Mouse (Mus musculus): ENCODE results near the gene AI182371.

AI182371 gene

DNA sequence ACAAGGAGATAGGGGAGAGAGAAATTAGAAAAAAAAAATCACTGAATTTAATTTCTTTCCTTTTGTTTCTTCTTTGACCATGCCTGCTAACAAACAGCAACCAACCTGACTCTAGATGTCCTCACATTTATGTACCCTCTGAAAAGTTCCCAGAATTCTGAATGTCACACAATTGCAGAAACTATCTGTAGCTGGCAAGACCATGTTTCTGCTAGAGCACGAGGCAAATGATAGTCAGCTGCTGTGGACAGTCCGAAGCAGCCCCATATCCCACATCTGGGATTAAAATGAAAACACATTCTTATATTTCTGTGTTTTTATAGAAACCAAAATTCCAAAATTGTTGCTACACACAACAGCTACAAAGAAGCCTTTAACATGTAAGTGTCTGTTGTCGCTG lies at the start of gene AI182371:
Gene AI182371 (minus strand): TSS at position 101 of the 400 bp plus-strand sequence.
- DNase-seq (ENCODE audit: low read depth, low spot score) = no peak

DNA sequence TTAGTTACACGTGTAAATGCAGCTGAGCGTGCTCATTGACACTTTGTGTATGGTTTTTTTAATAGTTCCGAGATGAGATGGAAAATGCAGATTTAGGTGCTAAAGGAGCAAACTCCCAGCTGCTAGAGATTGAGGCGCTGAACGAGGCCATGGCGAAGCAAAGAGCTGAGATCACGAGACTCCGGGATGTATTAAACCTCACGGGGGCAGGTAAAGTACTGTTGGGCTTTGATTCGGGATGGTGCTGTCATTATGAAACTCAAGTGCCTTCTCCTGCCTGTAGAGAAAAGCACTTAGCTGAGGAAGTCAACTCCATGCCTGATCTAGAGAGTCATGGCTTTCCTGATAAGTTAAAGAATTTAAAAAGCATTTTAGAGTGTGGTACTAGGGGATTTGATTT lies 47.5 kb upstream of the AI182371 start:
- no peak for DNase-seq (ENCODE audit: low read depth, low spot score)

DNA sequence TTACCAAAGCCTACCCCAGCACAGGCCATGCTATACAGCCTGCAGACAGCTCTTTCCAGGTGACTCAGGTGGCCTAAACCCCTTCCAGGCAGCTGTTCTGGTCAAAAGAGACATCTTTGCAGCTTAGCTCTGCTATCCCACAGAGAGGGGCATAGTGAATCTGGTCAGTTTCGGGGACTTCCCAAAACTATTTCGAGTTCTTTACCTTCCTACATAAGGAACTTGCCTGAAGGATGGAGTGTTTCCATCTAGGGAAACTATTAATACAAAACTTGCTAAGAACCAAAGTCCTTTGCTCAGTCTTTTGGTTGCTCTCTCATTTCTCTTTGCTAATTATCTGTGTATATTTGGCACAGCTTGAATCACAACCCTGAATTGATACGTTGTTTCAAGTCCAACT lies 40.3 kb upstream of the AI182371 start:
- DNase-seq (ENCODE audit: low read depth, low spot score) = no peak

DNA sequence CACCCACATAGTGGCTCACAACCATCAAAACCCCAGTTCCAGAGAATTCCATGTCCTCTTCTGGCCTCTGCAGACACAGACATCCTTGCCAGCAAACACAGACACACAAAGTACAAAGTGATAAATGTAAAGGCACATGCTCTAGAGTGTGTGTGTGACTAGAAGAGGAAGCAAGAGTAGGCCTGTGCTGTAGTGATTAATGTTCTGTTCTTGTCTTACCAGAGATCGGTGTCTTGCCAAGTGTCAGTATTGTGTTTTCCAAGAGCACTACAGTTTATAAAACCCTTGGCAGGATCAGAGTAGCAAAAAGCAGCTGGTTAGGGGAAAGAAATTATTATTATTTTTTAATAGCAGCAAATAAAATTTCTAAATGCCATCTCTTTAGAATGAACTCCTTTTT lies 37.2 kb upstream of the AI182371 start:
- no peak for DNase-seq (ENCODE audit: low read depth, low spot score)

DNA sequence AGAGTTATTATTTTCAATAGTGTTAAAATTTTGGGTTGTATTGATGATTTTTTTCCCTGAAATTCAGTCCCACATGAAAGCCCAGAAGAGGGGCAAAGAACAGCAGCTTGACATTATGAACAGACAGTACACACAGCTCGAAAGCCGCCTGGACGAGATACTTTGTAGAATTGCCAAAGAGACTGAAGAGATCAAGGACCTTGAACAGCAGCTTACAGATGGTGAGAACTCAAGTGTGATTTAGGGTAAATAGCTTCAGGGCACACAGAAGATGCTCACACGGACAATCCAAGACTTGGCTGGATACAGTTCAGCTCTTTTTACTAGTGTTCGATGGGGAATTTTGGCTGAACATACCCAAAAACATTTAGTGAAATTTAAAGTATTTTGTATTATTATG lies 32.5 kb upstream of the AI182371 start:
- no peak for DNase-seq (ENCODE audit: low read depth, low spot score)

DNA sequence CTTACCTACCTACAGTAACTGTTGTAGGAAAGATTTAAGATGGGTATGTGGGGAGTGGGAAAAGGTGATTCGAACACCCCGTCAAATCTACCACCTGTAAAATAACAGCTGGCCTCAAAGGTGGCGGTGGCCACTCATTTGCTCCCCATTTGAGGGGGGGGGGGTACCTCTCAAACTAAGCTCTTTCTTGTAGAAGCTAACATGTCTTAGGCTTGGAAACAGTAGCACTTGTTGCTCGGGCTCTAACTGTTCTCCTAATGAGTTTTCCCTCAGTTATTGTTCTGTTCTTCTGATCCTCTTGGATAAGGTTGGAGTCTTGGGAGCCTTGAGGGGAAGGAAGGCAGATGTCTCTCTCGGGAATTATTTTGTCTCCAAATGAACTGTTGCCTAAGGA lies 31.3 kb upstream of the AI182371 start:
- no peak for DNase-seq (ENCODE audit: low read depth, low spot score)

DNA sequence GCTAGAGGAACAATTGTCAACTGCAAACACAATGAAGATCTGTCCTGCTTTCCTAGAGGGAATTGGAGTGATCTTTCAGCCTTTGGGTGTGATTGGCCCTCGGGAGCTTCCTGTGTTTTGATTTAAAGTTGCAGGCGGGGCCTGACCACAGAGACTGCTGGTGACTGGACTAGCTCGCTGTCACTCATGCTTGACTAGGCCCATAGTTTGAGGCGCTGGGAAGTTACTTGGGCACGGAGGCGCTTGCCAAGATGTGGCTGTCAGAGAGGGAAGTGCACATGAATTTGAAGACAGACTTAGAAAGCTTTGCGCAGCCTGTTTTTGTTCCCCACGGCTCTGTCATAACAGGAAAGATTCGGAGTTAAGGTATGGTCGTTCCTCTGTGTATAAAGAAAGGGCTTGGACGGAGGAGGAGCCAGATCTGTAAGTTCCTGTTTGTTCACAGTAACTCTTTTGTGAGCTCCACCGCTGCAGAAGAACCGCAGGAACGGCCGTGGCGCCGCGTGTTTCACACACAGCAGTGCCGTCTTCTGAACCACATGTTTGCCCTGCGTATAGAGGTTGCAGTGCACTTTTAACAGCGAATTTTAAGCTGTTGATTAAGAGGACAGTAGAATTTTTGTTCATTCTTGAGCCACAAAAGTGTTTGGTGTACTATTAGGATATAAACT lies 30.8 kb upstream of the AI182371 start:
- DNase-seq (ENCODE audit: low read depth, low spot score) = peak; percentile 78

DNA sequence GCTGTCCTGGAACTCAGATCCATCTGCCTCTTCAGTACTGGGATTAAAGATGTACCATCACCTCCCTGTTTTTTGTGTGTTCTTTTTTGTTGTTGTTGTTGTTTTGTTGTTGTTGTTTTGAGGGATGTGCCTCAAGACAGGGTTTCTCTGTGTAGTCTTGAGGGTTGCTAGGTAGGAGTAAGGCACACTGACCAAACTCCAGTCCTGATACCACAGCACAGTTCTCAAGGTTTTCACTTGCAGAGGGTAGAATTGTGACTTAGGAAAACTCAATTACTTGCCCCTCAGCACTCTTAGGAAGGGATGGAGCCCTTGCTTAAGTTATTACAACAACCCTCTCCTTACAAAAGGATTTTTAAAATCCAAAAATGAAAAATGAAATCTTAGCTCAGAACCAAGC lies 30.1 kb upstream of the AI182371 start:
- no peak for DNase-seq (ENCODE audit: low read depth, low spot score)

DNA sequence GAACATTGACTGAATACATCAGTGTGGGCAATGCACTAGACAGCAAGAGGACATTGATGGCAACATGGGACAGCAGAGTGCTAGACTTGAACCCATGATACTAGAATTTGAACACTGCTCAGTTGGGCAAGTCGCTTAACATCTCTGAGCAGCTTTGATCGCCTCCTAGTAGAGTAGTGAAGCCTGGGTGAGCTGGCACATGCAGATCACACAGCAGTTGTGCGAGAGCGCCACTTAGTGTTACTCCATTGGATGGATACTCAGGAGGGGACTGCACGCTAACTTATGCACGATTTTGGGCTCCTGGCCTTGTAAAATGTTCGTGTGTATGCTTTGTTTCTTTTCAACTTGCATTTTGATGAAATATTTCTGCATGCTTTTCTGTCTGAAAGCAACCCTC lies 23.4 kb upstream of the AI182371 start:
- no peak for DNase-seq (ENCODE audit: low read depth, low spot score)

DNA sequence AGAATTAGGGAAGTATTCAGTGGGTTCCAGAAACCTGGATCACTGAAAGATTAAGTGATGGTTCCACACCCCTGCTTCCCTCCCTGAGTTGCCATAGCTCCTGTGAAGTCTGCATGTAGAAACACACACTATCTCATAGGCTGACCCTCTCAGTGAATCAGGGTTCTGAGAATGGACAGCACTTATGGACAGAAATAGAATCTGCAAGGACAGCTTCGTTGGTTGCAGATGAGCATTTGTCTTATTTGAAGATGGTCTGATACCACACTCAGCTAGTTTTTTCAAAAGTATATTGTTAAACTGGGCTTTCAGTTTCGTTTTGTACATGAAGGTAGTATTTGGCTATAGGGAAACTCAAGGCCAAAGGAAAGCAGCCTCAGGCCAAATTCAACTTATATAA lies 9.2 kb upstream of the AI182371 start:
- DNase-seq (ENCODE audit: low read depth, low spot score) = no peak

DNA sequence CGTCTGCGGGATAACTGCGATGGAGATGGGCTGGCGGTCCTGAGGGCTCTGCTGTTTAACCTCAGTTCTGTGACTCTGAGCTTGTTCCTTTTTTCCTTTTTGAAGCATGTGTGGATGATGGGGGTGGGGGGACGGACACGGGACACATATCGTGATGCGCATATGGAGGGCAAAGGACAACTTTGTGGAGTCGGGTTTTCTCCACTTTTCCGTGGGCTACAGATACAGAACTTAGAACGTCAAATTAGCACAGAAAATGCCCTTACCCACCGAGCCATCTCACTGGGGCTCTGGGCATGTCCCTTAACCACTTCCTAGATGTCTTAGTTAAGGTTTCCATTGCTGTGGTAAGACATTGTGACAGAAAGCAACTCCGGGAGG lies 8.6 kb upstream of the AI182371 start:
- DNase-seq (ENCODE audit: low read depth, low spot score) = no peak

DNA sequence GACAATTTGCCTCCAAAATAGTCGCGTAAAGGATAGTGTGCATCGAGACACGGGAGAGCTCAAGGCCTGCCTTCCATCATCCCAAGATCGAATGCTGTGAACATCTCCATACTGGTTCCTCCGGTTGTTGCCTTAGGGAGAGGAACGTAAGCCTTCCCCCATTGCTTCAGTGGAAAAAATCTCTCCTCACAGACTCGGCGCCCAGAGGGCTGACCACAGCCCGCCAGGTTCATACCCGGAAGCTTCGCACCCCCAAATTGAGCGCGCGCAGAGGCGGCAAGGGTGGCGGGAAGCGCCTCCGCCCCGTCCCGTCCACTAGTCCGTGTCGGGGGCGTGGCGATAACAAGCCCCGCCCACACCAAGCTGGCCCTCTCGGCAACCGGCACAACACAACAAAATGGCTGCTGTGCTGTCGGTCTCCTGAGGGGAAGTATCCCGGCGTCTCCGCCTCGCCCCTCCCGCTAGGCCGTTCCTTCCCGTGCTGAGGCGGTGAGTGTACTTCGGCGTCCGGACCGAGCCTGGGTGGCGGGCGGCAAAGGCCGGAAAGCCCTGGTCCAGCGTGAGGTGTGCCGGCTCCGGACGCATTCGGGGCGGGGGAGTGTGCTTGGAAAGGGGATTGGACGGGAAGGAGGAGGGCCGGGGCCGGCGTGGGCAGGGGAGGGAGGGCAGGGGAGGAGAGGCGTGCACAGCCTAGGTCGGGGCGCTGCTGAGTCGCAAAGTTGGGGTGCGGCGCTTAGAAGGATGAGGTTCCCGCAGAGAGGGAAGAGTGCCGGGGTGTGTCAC lies 8.0 kb upstream of the AI182371 start, which contains the start of gene Cntrl:
Gene Cntrl (plus strand): TSS at position 352 of the 783 bp plus-strand sequence.
- DNase-seq (ENCODE audit: low read depth, low spot score) = peak; percentile 83

DNA sequence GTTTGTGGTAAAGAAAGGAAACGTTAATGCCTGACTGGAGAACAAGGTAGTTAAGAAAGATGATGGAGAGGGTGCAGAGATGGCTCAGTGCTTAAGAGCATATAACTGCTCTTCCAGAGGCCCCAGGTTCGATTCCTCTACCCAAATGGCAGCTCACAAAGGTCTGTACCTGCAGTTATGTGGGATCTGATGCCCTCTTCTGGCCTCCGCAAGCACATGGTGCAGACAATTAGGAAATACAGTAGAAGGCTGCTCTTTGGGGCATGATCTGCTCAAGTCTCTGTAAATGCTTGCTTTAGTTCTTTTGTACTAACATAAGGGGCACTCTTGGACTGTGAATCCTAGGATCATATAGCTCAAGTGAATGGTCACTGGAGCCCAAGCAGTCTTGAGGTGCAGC lies 7.4 kb upstream of the AI182371 start:
- DNase-seq (ENCODE audit: low read depth, low spot score) = peak; percentile 36

DNA sequence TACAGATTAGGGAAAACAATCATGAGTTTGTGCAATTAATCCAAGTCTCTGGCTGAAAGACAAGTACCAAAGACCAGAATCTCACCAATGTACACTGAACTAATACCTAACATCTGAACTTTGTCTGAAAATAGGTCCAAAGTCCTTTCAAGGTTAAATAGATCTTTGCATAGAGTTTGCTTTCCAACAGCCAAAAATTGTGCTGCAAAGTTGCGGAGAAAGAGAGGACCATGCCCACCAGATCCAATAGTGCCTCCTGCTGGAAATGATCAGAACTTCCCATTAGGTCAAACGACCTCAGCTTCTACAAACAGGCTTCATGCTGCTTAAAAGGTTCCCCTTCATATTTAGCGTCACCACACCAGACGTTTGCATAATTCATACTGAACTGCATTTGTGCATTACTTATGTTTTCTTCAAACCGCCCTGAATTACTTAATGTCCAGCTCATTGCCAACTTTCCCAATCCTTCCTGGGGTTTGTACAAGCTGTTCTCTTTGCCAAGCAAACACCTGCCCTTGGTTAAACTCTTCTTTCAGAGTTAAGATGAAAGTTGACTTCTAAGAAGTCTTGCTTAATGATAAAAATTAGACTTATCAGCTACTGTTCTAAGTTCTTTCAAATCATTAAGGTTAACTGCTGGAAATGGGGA lies 6.8 kb upstream of the AI182371 start:
- DNase-seq (ENCODE audit: low read depth, low spot score) = no peak

DNA sequence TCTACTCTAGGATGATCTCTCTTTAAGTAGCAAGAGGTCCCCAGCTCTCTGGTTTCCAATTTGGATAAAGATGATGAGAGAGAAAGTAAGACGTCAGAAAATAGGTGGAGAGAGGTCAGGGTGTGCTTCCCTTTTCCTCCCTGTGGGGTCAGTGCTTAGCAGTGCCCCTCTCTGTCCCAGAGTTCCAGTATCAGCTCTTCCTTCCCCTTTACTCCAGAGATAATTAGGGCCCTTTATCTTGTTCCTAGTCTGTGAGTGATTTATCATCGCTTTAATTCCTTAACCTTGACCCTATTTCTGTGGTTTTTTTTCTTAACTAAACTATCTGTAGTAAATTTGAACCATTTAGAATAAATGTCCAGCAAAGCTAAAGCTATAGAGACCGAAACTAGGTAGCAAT lies 3.5 kb upstream of the AI182371 start:
- DNase-seq (ENCODE audit: low read depth, low spot score) = no peak

DNA sequence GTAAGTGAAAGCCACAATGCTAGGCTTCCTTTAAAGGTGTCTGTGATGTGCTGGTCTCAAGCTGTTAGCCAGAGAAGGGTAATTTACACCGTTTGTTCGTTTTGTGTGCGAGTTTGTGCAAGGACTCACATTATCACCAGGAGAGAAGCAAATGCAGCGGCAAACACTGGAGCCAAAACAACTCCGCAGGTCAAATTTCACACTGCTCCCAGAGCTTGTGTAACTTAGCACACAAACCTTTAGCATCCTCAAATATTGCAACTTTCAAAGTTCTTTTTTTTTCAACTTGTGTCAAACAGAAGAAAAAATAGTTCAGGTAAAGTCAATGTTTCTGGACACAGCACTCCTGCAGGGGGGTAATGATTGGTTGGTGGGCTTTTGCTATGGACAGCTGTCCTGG lies 2.2 kb upstream of the AI182371 start:
- no peak for DNase-seq (ENCODE audit: low read depth, low spot score)

DNA sequence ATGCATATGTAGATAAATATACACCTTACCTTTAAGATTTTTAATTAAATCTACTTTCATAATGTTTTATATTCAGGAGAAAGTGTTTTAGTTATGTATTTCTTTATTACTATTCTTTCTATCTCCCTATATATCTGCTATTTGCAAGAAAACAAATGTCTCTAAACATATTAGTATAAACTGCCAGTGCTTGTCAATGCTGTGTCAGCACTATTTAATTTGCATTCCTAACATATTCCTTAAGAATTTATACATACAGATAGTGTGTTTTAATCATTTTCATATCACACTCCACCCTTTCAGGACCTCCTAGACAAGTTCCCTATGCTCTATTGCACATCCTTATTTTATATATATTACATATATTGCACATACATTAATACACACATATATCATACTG lies 1.4 kb upstream of the AI182371 start:
- no peak for DNase-seq (ENCODE audit: low read depth, low spot score)

DNA sequence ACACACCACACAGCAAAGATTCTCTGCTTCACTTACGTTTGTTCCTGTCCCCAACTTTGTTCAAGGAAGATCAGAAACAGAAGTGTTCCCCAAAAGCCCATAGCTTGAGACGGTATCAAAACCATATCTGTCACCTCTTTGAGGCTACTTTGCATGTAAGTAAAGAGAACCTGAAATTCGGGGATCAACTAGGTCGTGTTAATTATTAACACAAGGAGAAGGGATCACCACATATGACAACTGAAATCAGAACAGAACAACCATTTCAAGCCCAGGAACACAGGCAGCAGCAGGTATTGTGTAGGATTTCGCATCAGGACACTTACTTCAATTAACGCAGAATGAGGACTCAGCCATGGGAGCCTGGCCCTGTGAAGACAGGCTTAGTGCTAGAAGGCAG lies 814 bp downstream of the AI182371 start:
- no peak for DNase-seq (ENCODE audit: low read depth, low spot score)

DNA sequence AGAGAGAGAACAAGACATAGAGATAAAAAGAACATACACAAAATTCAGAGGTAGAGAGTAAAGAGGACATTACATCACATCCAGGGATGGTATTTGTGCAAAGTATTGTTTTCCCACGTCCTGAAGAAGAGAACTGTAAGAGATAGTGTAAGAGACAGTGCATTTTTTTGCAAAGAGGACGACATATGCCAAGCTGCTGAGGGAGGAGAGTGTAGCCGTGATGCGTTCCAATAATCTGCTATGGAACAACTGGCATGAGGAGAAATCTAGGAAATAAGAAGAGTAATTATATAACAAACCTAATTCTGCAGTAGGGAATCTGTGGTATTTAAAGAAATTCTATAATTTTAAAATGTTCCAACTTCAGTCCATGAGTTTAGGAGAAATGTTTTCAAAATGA lies 13.9 kb downstream of the AI182371 start:
- DNase-seq (ENCODE audit: low read depth, low spot score) = no peak

DNA sequence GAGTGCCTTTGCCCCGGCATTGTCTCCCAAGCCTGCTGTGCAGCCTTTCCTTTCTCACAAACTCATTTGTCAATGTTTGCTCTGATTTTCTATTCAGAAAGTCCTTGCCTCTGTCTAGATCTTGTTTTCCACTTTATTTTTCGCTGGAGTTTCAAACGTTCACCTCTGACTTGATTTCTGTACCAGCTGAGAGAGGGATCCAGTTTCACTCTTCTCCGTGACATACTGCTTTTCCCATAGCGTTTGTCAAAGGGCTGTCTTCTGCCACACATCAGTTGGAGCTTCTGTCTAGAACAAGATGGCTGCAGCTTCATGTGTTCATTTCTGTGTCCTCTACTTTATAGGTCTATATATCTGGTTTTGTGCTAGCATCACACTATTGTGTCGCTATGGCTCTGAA lies 22.2 kb downstream of the AI182371 start:
- no peak for DNase-seq (ENCODE audit: low read depth, low spot score)

DNA sequence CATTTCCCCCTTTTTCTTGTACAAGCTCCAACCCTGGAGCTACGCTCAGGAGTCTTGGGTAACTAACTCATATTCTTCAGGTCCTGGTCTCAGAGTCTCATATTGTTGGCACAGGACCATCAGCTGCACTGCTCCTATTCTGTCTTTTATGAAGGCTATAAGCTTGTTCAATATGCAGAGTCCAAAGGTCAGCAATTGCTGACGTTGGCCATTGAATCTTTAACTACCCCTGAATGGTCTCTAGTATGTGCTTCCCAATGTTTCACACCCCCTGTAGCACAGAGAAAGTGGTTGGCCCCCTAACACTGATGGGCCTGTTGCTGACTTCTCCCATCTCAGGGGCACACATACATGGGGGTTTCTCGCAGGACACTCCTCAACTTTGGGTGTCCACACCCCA lies 27.0 kb downstream of the AI182371 start:
- DNase-seq (ENCODE audit: low read depth, low spot score) = no peak

DNA sequence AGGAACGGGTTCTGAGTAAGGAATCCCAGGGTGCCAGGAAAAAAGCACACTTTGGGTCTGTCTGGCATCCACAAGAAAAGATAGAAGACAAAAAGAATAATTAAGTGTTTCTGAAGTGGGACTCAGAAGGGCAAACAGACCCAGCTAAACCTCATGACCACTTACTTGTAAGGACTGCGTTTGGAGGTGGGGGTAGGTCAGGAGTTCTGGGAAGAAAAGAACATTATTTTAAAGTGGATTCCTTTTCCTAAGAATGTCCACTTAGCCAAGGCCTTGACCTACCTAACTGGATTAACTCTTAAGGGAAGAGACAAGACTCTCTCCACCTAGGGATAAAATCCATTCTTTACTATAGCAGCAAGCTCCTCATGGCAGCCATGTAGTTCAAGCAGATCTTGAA lies 28.8 kb downstream of the AI182371 start:
- no peak for DNase-seq (ENCODE audit: low read depth, low spot score)

DNA sequence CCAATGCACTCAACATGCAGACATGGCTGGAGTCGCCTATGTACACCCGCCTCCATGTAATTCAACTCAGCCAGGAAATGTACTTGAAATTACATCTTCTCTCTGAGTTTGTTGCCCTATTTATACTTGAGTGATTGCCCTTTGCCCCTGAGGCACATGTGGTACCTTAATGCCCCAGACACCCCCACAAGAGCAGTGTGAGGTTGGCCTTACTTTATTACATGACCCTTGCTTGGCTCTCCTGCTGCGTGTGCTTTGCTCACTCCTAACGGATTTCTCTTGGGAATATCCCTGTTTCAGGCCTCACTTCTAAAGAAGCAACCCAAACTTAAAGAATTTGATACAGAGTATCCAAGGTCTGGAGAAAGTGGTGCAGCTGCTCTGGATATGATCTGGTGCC lies 31.1 kb downstream of the AI182371 start:
- no peak for DNase-seq (ENCODE audit: low read depth, low spot score)
